Mouse (Mus musculus) heart, embryonic 11.5 days (tissue): ENCODE measurements around the gene Fxyd6. TPM values are rescaled to one million over a fixed set of nuclear protein-coding genes. Genes with fewer than 3 reads are reported as not detected.
A peak's percentile ranks its signal among the peaks of the same experiment; 100 is the strongest.

Experiments
- ATAC-seq: fragments of 200-750 bp; cut with Nextera tagmentation; replicated peaks from 2 replicates; pipeline ENCODE4 v1.8.0; 2017; ENCODE audit warnings: moderate library complexity; ENCODE audit not compliant: insufficient number of reproducible peaks, low FRiP score, low TSS enrichment
- H3K27ac ChIP-seq: fragments of 300-500 bp; sonication (generic); 2 replicates; pipeline ENCODE4 v1.5.1; 2014; ENCODE audit warnings: mild to moderate bottlenecking, low read depth, low read length
- H3K27me3 ChIP-seq: fragments of 300-500 bp; sonication (generic); 2 replicates; pipeline ENCODE4 v1.6.1; 2014; ENCODE audit warnings: mild to moderate bottlenecking, low read length, mixed read lengths; ENCODE audit not compliant: control insufficient read depth, insufficient read depth
- H3K36me3 ChIP-seq: fragments of 300-500 bp; sonication (generic); 2 replicates; pipeline ENCODE4 v1.6.1; 2014; ENCODE audit warnings: mild to moderate bottlenecking, low read length, moderate library complexity, mixed read lengths; ENCODE audit not compliant: control insufficient read depth, insufficient read depth
- H3K4me1 ChIP-seq: fragments of 300-500 bp; sonication (generic); 2 replicates; pipeline ENCODE4 v1.6.1; 2014; ENCODE audit warnings: low read length; ENCODE audit not compliant: control insufficient read depth, insufficient read depth
- H3K4me2 ChIP-seq: fragments of 300-500 bp; sonication (generic); 2 replicates; pipeline ENCODE4 v1.6.1; 2014; ENCODE audit warnings: mild to moderate bottlenecking, moderate library complexity
- H3K4me3 ChIP-seq: fragments of 300-500 bp; sonication (generic); 2 replicates; pipeline ENCODE4 v1.5.1; 2014; ENCODE audit warnings: low read depth, low read length
- H3K9ac ChIP-seq: fragments of 300-500 bp; sonication (generic); 2 replicates; pipeline ENCODE4 v1.6.1; 2014; ENCODE audit warnings: mild to moderate bottlenecking, low read depth, low read length, moderate library complexity
- H3K9me3 ChIP-seq: fragments of 300-500 bp; sonication (generic); replicated peaks from 2 replicates; pipeline ENCODE4 v1.6.1; 2016; ENCODE audit warnings: low read length; ENCODE audit not compliant: control insufficient read depth
- WGBS: fragments of 180-500 bp; shearing (Covaris S2); extraction: QIAGEN DNeasy Blood & Tissue Kit; methylation state at CpG from one replicate; pipeline ENCODE4 v1.1.7; 2014; ENCODE audit not compliant: insufficient replicate concordance; 5-methylcytosine and 5-hydroxymethylcytosine counted together
- polyA plus RNA-seq: library from polyadenylated mRNA; unstranded; fragments of >200 nt; fragmentation: Nextera tagmentation; extraction: Ambion mirVana; gene quantifications from 2 replicates; pipeline ENCODE4 v1.2.1, GENCODE M21; 2014

Fxyd6 gene
- polyA plus RNA-seq = 26.7 and 27.7 TPM in 2 replicates

DNA sequence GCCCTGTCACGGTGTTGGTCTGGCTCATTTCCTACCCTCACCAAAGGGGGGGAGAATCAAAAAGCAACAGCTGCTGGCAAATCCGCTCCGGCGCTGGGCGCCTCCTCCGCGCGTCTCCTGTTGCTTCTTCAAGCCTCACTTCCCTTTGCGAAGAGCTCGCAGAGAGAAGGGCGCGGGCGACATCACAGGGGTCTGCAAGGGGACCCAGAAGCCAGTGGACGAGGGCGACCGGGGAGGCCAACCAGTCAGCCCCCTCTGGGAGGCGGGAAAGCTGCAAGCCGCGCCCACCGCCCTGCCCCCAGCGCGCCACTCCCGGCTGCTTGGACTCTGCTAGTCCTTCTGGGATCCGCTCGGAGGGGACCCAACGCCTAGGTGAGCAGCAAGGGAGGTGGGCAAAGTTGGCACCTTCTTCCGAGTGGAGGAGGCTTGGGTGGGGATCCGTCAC is at the start of gene Fxyd6:
Gene Fxyd6, plus strand, starts transcription at position 69 of the 445 bp plus-strand sequence.
- ATAC-seq = 0 out of 2 replicates have a peak, but pooled peaks have one; percentile 69
- Histone ChIP-seq H3K4me3 (peak within 1 kb of the TSS; percentile 53), H3K27me3 (no peaks in the 10 kb centered on the region), H3K4me2 (peak within 1 kb of the TSS; percentile 89), H3K36me3 (no peaks in the 10 kb centered on the region), H3K27ac (no peak within 1 kb of the TSS), H3K9me3 (no peaks in the 10 kb centered on the region), H3K9ac (peak within 1 kb of the TSS; percentile 68), H3K4me1 (peaks cover 8% of the 10 kb centered on the region; the same call in 1 of the 2 replicates)
- under 1% methylated on average over 28 of the region's 28 CpGs for WGBS

DNA sequence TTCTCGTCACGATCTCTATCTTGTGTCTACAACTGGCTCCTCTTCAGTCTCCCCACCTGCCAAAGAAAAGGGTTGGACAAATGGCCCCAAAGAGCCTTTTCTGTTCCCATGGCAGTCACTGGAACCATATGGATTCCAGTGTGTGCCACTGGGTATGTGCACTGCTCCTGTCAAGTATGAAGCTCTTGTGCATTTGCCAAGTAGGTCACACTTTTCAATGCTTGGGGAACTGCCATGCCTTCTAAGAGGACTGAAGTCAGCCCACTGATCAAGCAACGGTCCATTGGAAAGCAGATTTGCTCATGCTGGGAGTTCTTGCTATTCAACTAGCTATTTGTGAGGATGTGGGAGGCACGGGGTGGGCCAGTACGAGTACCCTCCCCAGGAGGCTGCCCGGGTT is 48.5 kb upstream of the Fxyd6 start:
- H3K4me2 ChIP-seq = no peak overlapping the region
- no peaks in the 10 kb centered on the region for H3K36me3 ChIP-seq
- H3K4me3 ChIP-seq = no peak overlapping the region
- H3K27ac ChIP-seq = no peak overlapping the region
- WGBS = 77% methylated on average over 6 of the region's 6 CpGs
- H3K9ac ChIP-seq = no peak overlapping the region
- no peak for ATAC-seq
- no peaks in the 10 kb centered on the region for H3K4me1 ChIP-seq
- peaks cover 26% of the 10 kb centered on the region for H3K27me3 ChIP-seq
- no peaks in the 10 kb centered on the region for H3K9me3 ChIP-seq

DNA sequence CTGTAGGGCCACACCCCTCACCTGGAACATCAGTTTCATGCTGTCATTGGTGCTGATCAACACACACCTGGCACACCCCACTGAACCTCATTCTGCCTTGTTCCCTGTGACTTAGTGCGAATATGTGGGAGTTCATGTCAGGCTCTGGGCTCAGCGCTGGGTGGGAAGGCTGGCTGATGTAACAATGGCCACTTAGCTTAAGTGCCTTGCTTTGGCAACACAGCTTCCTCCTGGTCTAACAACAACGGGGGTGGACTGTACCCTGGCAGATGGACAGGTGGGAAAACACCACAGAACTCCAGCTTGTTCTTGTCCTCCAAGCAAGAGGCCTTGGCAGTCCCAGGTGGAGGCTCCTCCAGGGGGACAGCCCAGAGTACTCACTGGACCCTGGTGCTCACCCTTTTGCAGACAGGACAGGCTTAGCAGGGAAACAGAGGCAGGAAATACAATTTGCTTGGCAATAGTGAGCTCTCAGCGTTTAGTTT is 48.0 kb upstream of the Fxyd6 start:
- Histone ChIP-seq H3K4me1 (no peaks in the 10 kb centered on the region), H3K36me3 (no peaks in the 10 kb centered on the region), H3K4me2 (no peak overlapping the region), H3K9ac (no peak overlapping the region), H3K4me3 (no peak overlapping the region), H3K9me3 (no peaks in the 10 kb centered on the region), H3K27me3 (peaks cover 22% of the 10 kb centered on the region), H3K27ac (no peak overlapping the region)
- WGBS = 72% methylated on average over 4 of the region's 4 CpGs
- ATAC-seq = no peak

DNA sequence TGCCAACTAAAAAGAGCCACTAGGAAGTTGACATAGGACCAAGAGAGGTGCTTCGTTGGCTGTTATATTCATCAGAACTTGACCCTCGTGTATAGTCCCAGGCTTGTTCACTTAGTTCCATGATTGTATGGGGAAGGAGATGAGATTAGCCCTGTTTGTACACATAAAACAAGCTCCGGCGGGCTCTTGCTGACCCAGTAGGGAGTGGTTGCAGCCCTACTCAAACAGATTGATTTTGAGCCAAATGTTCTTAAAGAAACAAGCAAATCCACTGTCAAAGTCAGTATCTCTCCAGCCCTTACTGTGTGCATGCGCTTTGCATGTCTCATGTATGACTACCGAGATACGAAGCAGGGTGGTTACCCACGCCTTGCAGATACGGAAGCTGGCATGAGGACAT is 43.6 kb upstream of the Fxyd6 start:
- no peak overlapping the region for H3K27ac ChIP-seq
- no peak overlapping the region for H3K4me2 ChIP-seq
- 87% methylated on average over 9 of the region's 9 CpGs for WGBS
- no peaks in the 10 kb centered on the region for H3K9me3 ChIP-seq
- no peak overlapping the region for H3K4me3 ChIP-seq
- no peak for ATAC-seq
- H3K36me3 ChIP-seq = no peaks in the 10 kb centered on the region
- H3K27me3 ChIP-seq = no peaks in the 10 kb centered on the region; the same call in 1 of the 2 replicates
- H3K4me1 ChIP-seq = no peaks in the 10 kb centered on the region
- no peak overlapping the region for H3K9ac ChIP-seq

DNA sequence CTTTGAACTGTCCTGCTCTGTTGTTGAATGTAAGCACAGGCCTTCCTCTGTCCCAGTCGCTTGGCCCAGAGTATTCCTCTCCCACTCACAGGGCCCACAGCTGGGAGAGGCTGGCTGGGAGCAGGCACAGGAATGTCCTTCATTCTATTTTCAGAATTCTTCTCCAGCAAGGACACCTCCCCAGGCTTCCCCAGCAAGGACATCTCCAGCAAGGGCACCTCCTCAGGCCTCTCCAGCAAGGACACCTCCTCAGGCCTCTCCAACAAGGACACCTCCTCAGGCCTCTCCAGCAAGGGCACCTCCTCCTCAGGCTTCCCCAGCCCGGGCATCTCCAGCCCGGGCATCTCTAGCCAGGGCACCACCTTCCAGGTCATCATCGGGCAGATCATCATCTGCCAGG is 41.7 kb upstream of the Fxyd6 start:
- no peak overlapping the region for H3K9ac ChIP-seq
- 74% methylated on average over 4 of the region's 4 CpGs for WGBS
- H3K27ac ChIP-seq = no peak overlapping the region
- H3K4me2 ChIP-seq = no peak overlapping the region
- no peaks in the 10 kb centered on the region for H3K9me3 ChIP-seq
- no peaks in the 10 kb centered on the region for H3K4me1 ChIP-seq
- no peaks in the 10 kb centered on the region for H3K27me3 ChIP-seq
- no peak for ATAC-seq
- no peaks in the 10 kb centered on the region for H3K36me3 ChIP-seq
- no peak overlapping the region for H3K4me3 ChIP-seq

DNA sequence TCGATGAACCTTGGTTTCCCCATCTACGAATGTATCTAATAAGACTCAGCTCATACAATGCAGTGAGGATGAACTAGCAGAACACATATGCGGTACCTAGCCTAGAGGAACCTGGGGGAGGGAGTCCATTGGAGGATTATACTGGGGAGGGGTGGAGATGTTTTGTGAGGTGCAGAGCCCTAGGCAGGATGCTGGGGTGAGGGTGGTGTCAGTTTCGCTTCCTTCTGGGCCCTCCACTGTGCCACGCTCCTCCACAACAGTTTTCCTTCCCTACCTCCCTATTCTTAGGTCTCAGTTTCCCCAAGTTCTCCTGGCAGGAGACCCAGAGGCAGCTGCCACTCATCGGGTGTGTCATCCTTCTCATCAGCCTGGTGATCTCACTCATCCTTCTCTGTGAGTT is 40.4 kb upstream of the Fxyd6 start:
- H3K27ac ChIP-seq = no peak overlapping the region
- H3K4me2 ChIP-seq = no peak overlapping the region
- 82% methylated on average over 6 of the region's 6 CpGs for WGBS
- H3K9me3 ChIP-seq = no peaks in the 10 kb centered on the region
- ATAC-seq = no peak
- H3K27me3 ChIP-seq = no peaks in the 10 kb centered on the region
- H3K9ac ChIP-seq = no peak overlapping the region
- H3K4me1 ChIP-seq = no peaks in the 10 kb centered on the region
- no peak overlapping the region for H3K4me3 ChIP-seq
- no peaks in the 10 kb centered on the region for H3K36me3 ChIP-seq

DNA sequence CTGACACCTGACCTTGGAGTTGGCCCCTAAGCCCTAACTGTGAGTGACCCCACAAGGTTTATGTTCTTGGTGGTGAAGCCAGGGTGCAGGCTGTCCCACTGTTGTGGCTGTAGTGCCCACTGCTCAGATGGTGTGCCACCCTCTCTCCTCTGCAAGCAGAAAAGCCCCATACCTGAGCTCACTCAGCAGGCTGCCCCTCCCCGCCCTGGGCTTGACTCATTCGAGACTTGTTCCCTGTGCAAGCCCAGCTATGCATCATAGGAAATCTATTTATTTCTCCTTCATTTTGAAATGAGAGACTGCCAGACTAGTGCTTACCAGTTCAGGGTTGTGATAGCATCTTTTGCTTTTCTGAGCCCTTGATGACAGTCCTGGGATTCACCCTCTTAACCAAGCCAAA is 32.6 kb upstream of the Fxyd6 start:
- Histone ChIP-seq H3K4me3 (no peak overlapping the region), H3K9ac (no peak overlapping the region), H3K4me1 (no peaks in the 10 kb centered on the region), H3K27me3 (peaks cover 11% of the 10 kb centered on the region), H3K4me2 (no peak overlapping the region), H3K36me3 (no peaks in the 10 kb centered on the region), H3K9me3 (no peaks in the 10 kb centered on the region), H3K27ac (no peak overlapping the region)
- no peak for ATAC-seq
- WGBS = 74% methylated on average over 2 of the region's 2 CpGs

DNA sequence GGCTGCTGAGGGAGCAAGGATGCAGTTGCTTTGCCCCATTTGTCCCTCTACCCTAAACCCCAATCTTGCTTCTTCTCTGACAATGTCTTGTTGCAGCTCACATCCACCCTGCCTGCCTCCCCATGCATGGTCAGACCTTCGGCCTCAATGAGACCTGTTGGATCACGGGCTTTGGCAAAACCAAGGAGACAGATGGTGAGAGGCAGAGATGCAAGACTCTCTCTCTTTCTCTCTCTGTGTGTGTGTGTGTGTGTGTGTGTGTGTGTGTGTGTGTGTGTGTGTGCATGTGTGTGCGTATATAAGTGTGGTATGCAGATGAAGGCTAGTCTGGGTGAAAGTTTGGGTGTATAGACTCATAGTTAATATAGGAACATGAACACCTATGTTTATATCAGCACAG is 26.9 kb upstream of the Fxyd6 start:
- Histone ChIP-seq H3K27ac (no peak overlapping the region), H3K36me3 (no peaks in the 10 kb centered on the region), H3K9ac (no peak overlapping the region), H3K9me3 (no peaks in the 10 kb centered on the region), H3K4me1 (no peaks in the 10 kb centered on the region), H3K4me3 (no peak overlapping the region), H3K27me3 (peaks cover 5% of the 10 kb centered on the region), H3K4me2 (no peak overlapping the region)
- 82% methylated on average over 3 of the region's 3 CpGs for WGBS
- no peak for ATAC-seq

DNA sequence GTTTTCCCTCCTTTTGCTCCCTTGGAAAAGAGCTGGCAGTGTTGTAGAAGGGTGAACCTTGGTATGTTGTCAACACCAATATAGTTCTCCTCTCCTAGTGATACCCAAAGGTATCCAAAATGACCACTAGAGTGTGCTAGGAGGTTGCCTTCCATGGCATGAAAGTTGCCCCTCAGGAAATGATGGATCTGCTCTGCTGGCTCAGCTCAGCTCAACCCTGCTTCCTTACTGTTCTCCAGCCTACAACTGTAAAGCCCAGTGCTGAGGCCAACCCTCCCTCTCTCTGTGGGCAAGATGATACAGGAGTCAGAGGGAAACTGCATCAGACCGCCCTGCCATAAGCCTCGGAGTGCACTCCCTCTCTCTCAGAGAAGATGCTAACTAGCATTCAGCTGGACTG is 24.5 kb upstream of the Fxyd6 start:
- Histone ChIP-seq H3K27ac (no peak overlapping the region), H3K27me3 (no peaks in the 10 kb centered on the region; the same call in 1 of the 2 replicates), H3K9ac (no peak overlapping the region), H3K4me3 (no peak overlapping the region), H3K4me1 (no peaks in the 10 kb centered on the region), H3K4me2 (no peak overlapping the region), H3K36me3 (no peaks in the 10 kb centered on the region), H3K9me3 (no peaks in the 10 kb centered on the region)
- WGBS = 64% methylated on average over 2 of the region's 2 CpGs
- ATAC-seq = no peak
